Mouse (Mus musculus) liver, adult 2 months (tissue): Measurements from ENCODE around the gene Maml3. TPM values are rescaled to one million over a fixed set of nuclear protein-coding genes. Genes with fewer than 3 reads are reported as not detected.

Experiments used
- DNase-seq: peaks from one replicate; pipeline ENCODE4 v3.0.0-alpha.2; 2011; ENCODE audit warnings: low read depth, low spot score; ENCODE audit errors: extremely low read depth
- H3K27ac ChIP-seq: fragments of 200-500 bp; replicated peaks from 2 replicates; pipeline ENCODE4 v1.5.1; 2012; ENCODE audit warnings: low read depth, mild to moderate bottlenecking, control low read depth, inconsistent platforms, low read length; ENCODE audit not compliant: insufficient read depth
- H3K27me3 ChIP-seq: fragments of 200-500 bp; 2 replicates; pipeline ENCODE4 v1.6.1; 2012; ENCODE audit warnings: mild to moderate bottlenecking, moderate library complexity, low read length, inconsistent platforms; ENCODE audit not compliant: control insufficient read depth, insufficient read depth
- H3K36me3 ChIP-seq: fragments of 200-500 bp; 2 replicates; pipeline ENCODE4 v1.6.1; 2012; ENCODE audit warnings: low read length, inconsistent platforms; ENCODE audit not compliant: control insufficient read depth, insufficient read depth
- H3K4me1 ChIP-seq: fragments of 200-500 bp; 2 replicates; pipeline ENCODE4 v1.6.1; 2011; ENCODE audit warnings: low read length; ENCODE audit not compliant: control insufficient read depth, insufficient read depth
- H3K4me3 ChIP-seq: fragments of 200-500 bp; 2 replicates; pipeline ENCODE4 v1.5.1; 2011; ENCODE audit warnings: low read depth, mild to moderate bottlenecking, control low read depth, low read length, moderate library complexity; ENCODE audit not compliant: insufficient read depth
- H3K79me2 ChIP-seq: fragments of 200-500 bp; 2 replicates; pipeline ENCODE4 v1.6.1; 2012; ENCODE audit warnings: inconsistent platforms, mild to moderate bottlenecking, low read length, moderate library complexity; ENCODE audit not compliant: control insufficient read depth, insufficient read depth
- H3K9ac ChIP-seq: fragments of 200-500 bp; 2 replicates; pipeline ENCODE4 v1.6.1; 2012; ENCODE audit warnings: low read depth, mild to moderate bottlenecking, control low read depth, inconsistent platforms, low read length
- CTCF ChIP-seq: fragments of 200-500 bp; IDR thresholded peaks from 2 replicates; pipeline ENCODE4 v1.5.1; 2011; ENCODE audit warnings: low read depth, low read length, control low read depth
- POLR2A ChIP-seq: fragments of 200-500 bp; IDR thresholded peaks from 2 replicates; pipeline ENCODE4 v1.6.1; 2011; ENCODE audit warnings: low read length, control low read depth; ENCODE audit not compliant: insufficient read depth; ENCODE audit errors: extremely low read depth
- WGBS: fragments of 180-500 bp; shearing (Covaris S2); methylation state at CpG from one replicate; pipeline ENCODE4 v1.1.7; 2018; 5-methylcytosine and 5-hydroxymethylcytosine counted together
- polyA plus RNA-seq: library from polyadenylated mRNA; depleted of rRNA; stranded (reverse); fragments of >200 nt; gene quantifications from 2 replicates; pipeline ENCODE4 v1.2.3, GENCODE M21; 2012
- total RNA-seq: library from RNA; depleted of rRNA; stranded (reverse); fragments of >200 nt; gene quantifications from 2 replicates; pipeline ENCODE4 v1.2.3, GENCODE M21; 2014

Maml3 gene
- total and polyA plus RNA-seq, 2 experiments = 0.64 to 0.92 TPM

- Histone ChIP-seq H3K4me3 (peak overlapping the region; percentile 41), H3K27ac (no peak overlapping the region), H3K27me3 (no peaks in the 10 kb centered on the region), H3K4me1 (peaks cover 2% of the 10 kb centered on the region; the same call in 1 of the 2 replicates), H3K79me2 (no peaks in the 10 kb centered on the region), H3K36me3 (no peaks in the 10 kb centered on the region), H3K9ac (peak overlapping the region; percentile 25; the same call in 1 of the 2 replicates)
- TF ChIP-seq CTCF (no peak), POLR2A (no peak)
- DNase-seq = no peak
- WGBS = 18% methylated on average over 12 of the region's 12 CpGs
These were observed 75.2 kb downstream of the Maml3 start for GRCm38 (mm10) chr3:52029661-52030081.

- H3K27ac ChIP-seq = no peak overlapping the region
- no peaks in the 10 kb centered on the region for H3K36me3 ChIP-seq
- H3K4me3 ChIP-seq = no peak overlapping the region
- WGBS = 85% methylated on average over 7 of the region's 7 CpGs
- no peak for DNase-seq
- H3K79me2 ChIP-seq = no peaks in the 10 kb centered on the region
- H3K4me1 ChIP-seq = peaks cover 2% of the 10 kb centered on the region; the same call in 1 of the 2 replicates
- H3K9ac ChIP-seq = no peak overlapping the region
- TF ChIP-seq POLR2A (no peak), CTCF (no peak)
- H3K27me3 ChIP-seq = no peaks in the 10 kb centered on the region
These were observed 76.9 kb downstream of the Maml3 start for GRCm38 (mm10) chr3:52027972-52028371.

- TF ChIP-seq POLR2A (no peak), CTCF (no peak)
- H3K9ac ChIP-seq = no peak overlapping the region
- 88% methylated on average over 7 of the region's 7 CpGs for WGBS
- H3K4me3 ChIP-seq = no peak overlapping the region
- no peaks in the 10 kb centered on the region for H3K27me3 ChIP-seq
- DNase-seq = no peak
- H3K79me2 ChIP-seq = no peaks in the 10 kb centered on the region
- H3K4me1 ChIP-seq = peaks cover 6% of the 10 kb centered on the region; the same call in 1 of the 2 replicates
- no peaks in the 10 kb centered on the region for H3K36me3 ChIP-seq
- no peak overlapping the region for H3K27ac ChIP-seq
These were observed 82.4 kb downstream of the Maml3 start for GRCm38 (mm10) chr3:52022486-52022885.

- no peaks in the 10 kb centered on the region for H3K27me3 ChIP-seq
- H3K79me2 ChIP-seq = no peaks in the 10 kb centered on the region
- H3K36me3 ChIP-seq = no peaks in the 10 kb centered on the region
- peak overlapping the region; percentile 48 for H3K4me3 ChIP-seq
- 51% methylated on average over 5 of the region's 5 CpGs for WGBS
- H3K9ac ChIP-seq = peak overlapping the region; percentile 34
- peak overlapping the region; percentile 12; the same call in 1 of the 2 replicates for H3K27ac ChIP-seq
- TF ChIP-seq POLR2A (no peak), CTCF (no peak)
- DNase-seq = peak; percentile 34
- H3K4me1 ChIP-seq = peaks cover 7% of the 10 kb centered on the region
These were observed 86.8 kb downstream of the Maml3 start for GRCm38 (mm10) chr3:52018103-52018439.

- Histone ChIP-seq H3K27me3 (no peaks in the 10 kb centered on the region), H3K79me2 (no peaks in the 10 kb centered on the region), H3K36me3 (no peaks in the 10 kb centered on the region), H3K4me1 (peaks cover 10% of the 10 kb centered on the region), H3K4me3 (peak overlapping the region; percentile 48), H3K9ac (peak overlapping the region; percentile 34; the same call in 1 of the 2 replicates), H3K27ac (peak overlapping the region; percentile 12; the same call in 1 of the 2 replicates)
- 23% methylated on average over 17 of the region's 17 CpGs for WGBS
- peak; percentile 73 for DNase-seq
- TF ChIP-seq POLR2A (no peak), CTCF (no peak)
These were observed 87.3 kb downstream of the Maml3 start for GRCm38 (mm10) chr3:52017439-52018102.

GRCm38 (mm10) chr3:52016178-52016577 is 88.7 kb downstream of the Maml3 start:
- Histone ChIP-seq H3K4me3 (no peak overlapping the region), H3K4me1 (peaks cover 18% of the 10 kb centered on the region), H3K27ac (no peak overlapping the region), H3K9ac (no peak overlapping the region), H3K79me2 (no peaks in the 10 kb centered on the region), H3K27me3 (no peaks in the 10 kb centered on the region), H3K36me3 (no peaks in the 10 kb centered on the region)
- WGBS = 93% methylated on average over 3 of the region's 3 CpGs
- DNase-seq = no peak
- TF ChIP-seq CTCF (no peak), POLR2A (no peak)
